Mouse (Mus musculus) right cerebral cortex, postnatal 36 days (tissue): ENCODE data around the gene Tbp.

ENCODE experiments used
- DNase-seq, 2 experiments: peaks; one replicate each; pipeline ENCODE4 v3.0.0; 2022; ENCODE audit warnings: low spot score in 2 of 2, mixed read lengths in 1 of 2

Tbp gene

GRCm38 (mm10) chr17:15499656-15500394 lies at the start of gene Tbp, which contains the start of gene Psmb1:
TSS of gene Tbp (plus strand) at chr17:15499888.
TSS of gene Psmb1 (minus strand) at chr17:15499751.
- DNase-seq = peak; percentile 98

DNA sequence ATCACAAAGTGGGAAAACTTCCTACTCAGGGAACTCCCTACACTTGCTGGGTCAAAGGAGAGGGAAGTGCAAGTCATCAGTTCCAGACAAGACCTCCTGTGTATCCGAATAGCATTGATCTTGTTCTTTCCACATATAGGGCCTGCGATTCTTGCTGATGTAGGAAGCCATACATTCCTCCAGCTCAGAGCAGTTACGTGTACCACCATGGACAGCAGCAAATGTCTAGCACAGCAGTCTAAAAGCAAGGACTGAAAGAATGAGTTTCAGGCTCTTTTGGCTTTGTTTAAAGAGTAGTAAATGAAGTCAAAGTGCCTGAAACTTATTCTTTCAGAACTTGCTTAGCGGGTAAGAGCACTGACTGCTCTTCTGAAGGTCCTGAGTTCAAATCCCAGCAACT lies 44.5 kb upstream of the Tbp start:
- DNase-seq = no peak

DNA sequence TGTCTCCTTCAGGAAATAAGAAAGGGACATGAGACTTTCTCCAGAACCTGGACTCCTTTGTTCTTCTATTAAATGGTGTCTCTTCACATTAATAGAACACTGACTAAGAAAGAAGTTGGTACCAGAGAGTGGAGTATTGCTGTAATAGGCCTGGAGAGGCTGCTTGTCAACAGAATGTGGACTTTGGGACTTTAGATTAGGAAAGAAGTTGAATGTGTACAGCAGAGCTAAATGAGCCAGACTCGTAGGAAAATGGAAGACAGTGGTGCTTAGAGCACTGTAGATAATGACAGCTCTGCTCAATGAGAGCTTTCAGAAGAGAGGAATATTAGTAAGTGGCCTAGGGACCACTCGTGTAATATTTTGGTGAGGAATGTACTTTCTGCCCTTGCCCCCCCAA lies 43.1 kb upstream of the Tbp start:
- DNase-seq = no peak

- DNase-seq = no peak
These were observed 39.9 kb upstream of the Tbp start for GRCm38 (mm10) chr17:15459761-15460160.

- no peak for DNase-seq
These were observed 37.7 kb upstream of the Tbp start for GRCm38 (mm10) chr17:15461921-15462495.

DNA sequence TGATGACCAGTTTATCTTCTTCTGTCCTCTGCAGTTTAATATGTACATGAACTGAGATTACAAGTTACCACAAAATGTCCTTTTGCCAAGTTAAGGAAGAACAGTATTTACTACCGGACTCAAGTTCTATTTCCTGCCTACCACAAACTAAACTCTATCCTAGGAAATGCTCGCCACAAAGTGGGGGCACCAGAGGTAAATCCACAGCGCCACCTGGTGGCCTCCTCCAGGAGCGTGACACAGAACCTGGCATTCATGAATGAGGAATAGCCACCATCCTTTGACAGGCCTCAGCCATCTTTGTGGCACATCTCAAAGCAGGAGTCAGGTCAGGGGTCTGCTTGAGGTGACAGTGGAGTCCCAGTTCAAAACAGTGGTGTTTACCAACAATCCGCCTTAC lies 32.0 kb upstream of the Tbp start:
- DNase-seq = peak in 1 of 2 experiments; percentile 37

DNA sequence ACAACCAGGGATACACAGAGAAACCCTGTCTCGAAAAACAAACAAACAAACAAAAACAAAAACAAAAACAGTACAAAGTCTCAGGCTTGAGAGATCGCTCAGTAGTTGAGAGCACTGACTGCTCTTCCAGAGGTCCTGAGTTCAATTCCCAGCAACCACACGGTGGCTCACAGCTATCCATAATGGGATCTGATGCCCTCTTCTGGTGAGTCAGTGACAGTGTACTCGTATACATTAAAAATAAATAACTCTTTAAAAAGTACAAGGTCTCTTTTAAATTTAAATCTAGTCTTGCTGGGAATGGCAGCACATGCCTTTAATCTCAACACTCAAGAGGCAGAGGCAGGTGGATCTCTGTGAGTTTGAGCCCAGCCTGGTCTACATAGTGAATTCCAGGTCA lies 27.0 kb upstream of the Tbp start:
- DNase-seq = no peak

- DNase-seq = no peak
These were observed 9.1 kb upstream of the Tbp start for GRCm38 (mm10) chr17:15490542-15490941.

DNA sequence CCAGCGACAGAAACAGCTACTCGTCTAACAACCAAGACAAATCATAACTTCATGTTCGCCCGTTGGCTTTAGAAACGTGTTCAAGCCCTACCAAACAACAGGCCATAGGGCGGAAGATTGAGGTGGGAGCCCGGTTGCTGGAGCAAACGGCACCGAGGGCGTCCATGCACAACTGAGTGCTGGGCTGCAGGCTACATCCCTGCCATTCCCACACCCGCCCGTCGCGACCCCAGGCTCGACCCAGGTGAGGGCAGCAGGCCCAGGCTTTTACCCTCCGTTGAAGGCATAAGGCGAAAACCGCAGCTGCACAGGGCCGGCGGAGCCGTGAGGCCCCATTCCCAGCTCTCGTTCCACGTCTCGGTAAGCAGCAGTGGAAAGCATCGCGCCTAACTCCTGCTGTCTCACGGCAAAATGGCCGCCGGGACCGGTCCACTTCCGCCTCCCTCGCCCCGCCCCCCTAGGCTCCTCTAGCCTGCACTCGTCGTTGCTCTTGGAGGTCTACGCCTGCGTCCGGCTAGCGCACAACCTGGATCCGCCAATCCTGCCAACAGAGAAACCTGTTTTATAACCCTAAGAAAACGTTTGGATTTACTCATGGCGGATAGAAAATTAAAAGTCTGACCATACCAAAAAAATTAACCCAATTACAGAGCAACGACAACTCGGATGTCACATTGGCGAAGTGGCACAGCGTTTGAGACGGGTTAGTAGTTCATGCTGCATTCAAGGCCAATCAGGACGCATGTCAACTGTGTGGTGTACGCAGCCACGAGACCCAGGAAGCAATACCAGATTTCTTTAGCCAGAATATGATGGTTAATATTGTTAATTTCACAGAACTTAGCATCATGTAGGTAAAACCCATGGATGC lies 1.6 kb upstream of the Tbp start:
- peak; percentile 93 to 94 for DNase-seq

DNA sequence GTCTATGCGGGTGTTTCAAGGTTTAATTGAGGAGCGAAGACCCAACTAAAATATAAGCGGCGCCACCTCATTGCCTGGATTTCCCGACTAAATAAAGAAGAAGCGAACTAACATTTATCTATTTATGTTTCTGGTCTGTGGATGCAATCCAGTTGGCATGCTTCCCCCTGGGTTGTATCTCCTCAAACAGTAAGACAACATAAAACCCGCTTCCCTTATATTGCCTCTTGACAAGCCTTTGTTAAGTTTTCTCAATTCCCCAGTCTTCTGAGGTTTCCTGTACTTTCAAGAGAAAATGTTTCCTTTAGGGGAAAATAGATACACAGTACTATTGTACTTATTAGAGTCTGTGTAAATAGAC lies 955 bp upstream of the Tbp start:
- DNase-seq = no peak

DNA sequence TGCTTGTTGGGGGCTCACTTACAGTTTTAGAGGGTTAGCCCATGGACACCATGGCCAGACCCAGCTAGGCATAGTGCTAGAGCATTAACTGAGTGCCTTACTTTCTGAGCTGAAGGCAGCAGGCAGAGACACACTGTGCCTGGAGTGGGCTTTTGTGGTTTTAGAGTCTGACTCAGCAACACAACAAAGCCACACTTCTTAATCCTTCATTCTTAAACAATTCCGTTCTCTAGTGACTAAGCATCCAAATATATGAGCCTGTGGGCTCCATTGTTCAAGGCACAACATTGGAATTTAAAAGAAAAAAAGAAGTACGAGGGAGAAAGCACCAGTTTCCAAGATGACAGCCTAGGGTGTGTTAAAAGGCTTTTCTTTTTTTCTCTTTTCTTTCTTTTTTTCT lies 11.0 kb downstream of the Tbp start:
- no peak for DNase-seq

DNA sequence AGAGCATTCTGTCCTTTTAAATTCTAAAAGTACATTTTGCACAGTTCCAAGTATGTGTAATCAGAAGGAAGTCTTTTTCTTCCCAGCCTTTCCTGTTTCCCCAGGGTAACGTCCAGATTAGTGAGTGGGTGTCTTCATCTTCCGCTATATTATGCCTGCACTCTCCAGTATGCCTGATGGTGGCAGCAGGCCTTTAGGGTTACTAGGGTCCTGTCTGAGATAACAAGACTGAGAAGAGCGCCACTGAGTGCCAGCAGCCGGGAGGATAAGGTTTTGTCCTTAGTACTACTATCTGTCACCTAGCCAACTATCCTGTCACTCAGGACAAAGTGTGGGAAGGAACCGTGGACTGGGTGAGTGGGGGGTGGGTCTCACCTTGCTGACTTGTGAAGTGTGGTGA lies 18.1 kb downstream of the Tbp start:
- DNase-seq = no peak

GRCm38 (mm10) chr17:15518186-15518585 lies 18.5 kb downstream of the Tbp start:
- no peak for DNase-seq

DNA sequence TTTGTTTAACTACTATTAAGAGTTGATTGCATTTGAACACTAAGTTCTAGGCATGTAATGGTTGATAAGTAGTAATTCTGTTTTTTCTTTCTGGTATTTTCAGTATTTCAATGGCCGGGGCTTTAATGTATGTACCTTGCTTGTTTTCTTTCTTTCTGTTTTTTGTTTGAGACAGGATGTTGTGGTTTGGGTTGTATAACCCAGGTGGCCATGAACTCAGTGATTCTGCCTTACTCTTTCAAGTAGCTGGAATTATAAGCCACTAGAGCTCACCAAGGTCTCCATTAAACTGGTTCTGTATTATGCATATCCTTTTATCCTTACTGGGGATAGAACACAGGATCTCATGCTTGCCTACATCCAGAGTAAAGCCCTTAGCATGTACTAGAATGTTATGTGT lies 19.1 kb downstream of the Tbp start:
- DNase-seq = no peak

- no peak for DNase-seq
These were observed 26.6 kb downstream of the Tbp start for GRCm38 (mm10) chr17:15526304-15526703.

DNA sequence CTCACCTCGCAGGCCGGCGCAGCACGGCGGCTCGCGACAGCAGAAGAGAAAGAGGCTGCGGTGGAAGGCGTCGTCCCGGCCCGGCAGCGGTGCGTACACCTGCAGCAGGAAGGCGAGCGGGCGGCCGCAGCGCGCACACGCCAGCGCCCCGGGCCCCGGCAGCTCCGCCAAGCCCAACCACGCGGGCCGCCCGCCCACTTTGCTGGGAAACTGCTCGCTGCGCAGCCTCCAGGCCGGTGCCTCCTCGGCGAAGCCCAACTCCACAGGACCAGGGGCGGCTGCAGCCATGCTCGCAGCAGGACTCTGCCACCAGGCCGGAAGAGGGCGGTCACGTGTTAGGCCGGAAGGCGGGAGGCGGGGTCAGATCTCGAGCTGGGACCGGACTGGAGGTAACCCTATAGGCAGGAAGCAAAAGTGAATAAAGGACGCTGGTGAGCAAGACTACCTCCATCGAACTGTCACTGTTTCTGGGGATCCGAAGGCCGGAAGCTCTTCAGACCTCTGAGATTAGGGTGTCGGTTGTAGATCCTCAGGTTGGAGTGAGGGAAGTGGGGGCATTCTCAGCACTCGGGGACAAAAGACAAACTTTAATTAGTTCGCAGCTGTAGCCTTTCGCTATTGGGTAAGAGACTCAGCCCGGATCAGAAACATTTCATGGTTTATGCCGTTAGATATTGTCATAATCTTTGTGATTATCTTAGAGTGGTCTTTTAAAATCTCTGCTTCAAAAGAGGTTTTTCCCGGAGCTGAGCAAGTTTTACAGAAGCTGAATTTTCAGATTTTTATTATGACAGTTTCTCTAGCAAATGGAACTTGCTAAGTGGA lies 27.5 kb downstream of the Tbp start, which contains the start of gene Pdcd2:
Gene Pdcd2, minus strand, starts transcription at position 316 of the 825 bp plus-strand sequence.
- DNase-seq = peak; percentile 88 to 93

- DNase-seq = no peak
These were observed 28.1 kb downstream of the Tbp start for GRCm38 (mm10) chr17:15527811-15528136.

DNA sequence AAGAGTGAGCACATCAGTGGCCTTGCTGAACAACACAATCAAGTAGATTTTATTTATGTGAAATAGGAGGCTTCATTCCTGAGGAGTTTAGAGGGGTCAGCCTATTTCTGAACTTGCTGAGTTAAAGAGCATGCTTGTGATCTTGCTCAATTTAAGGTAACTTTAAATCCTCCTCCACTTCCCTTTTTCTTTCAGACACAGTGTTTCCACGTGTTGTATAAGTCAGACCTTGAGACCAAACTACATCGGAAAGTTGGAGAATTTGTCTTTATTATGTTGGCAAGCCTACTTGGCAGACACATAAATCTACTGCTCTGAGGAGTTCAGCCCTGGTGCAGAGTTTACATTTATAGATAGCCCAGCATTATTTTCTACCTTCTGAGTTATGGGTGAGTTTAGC lies 29.2 kb downstream of the Tbp start:
- no peak for DNase-seq

- peak; percentile 32 to 38 for DNase-seq
These were observed 30.5 kb downstream of the Tbp start for GRCm38 (mm10) chr17:15530141-15530540.

- DNase-seq = peak; percentile 44 to 59
These were observed 35.6 kb downstream of the Tbp start for GRCm38 (mm10) chr17:15535162-15535800.

DNA sequence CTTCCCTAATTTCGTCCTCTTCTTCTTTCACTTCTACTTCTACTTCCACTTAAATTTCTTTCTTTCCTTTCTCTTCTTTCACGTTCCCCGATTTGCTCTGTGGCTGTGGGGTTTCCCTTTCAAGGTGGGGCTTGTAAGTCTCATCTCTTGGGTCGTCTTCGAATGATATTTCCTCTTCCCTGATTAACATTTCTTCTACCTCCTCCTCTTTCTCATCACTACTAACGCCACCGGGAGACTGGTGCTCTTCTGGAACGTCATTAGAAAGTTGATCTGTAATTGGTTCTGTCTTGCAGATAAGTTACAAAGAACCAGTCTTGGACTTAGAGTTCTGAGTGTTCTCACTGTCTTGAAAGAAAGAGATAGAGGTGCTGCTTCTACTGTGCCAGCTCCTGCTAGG lies 36.3 kb downstream of the Tbp start:
- DNase-seq = no peak
